ENCODE assay signal across 25 mouse cellular contexts in genomic region chr5:126097262-126097628, GRCm38 (mm10).
"Had no signal": no experiment of that assay in that cellular context is flagged by ENCODE, and none has a peak within 500 bp of the region (broad histone marks: within the 10 kb centered on the region; RNA-seq: fewer than 3 reads in every experiment).

No protein-coding gene starts in this region.

- H3K4me3 ChIP-seq: heart, adult 2 months; heart, embryonic 13.5 days; heart, embryonic 15.5 days; hindbrain, embryonic 13.5 days; hindbrain, embryonic 15.5 days; kidney, embryonic 15.5 days; limb, embryonic 13.5 days; limb, embryonic 15.5 days; liver, embryonic 12.5 days had no signal

- H3K27me3 ChIP-seq: heart, embryonic 13.5 days; heart, embryonic 15.5 days; hindbrain, embryonic 13.5 days; hindbrain, embryonic 15.5 days; kidney, embryonic 15.5 days; limb, embryonic 13.5 days; limb, embryonic 15.5 days; liver, embryonic 12.5 days had no signal

- ATAC-seq: hindbrain, postnatal 0 days; intestine, embryonic 16.5 days; liver, embryonic 12.5 days had no signal

- DNase-seq: gastrocnemius, postnatal 14 days; gastrocnemius, postnatal 36 days; heart, adult 11 months; heart, adult 2 months; heart, postnatal 14 days; heart, postnatal 36 days; kidney, adult 11 months; kidney, adult 2 months; kidney, adult 9 months; kidney, postnatal 14 days; layer of hippocampus, adult 9-11 months; layer of hippocampus, postnatal 36 days had no signal

- H3K9ac ChIP-seq: heart, embryonic 13.5 days; heart, embryonic 15.5 days; hindbrain, embryonic 13.5 days; hindbrain, embryonic 15.5 days; kidney, embryonic 15.5 days; limb, embryonic 13.5 days; limb, embryonic 15.5 days; liver, embryonic 12.5 days; liver, embryonic 14.5 days had no signal

- H3K36me3 ChIP-seq: heart, embryonic 13.5 days; heart, embryonic 15.5 days; hindbrain, embryonic 13.5 days; hindbrain, embryonic 15.5 days; kidney, embryonic 15.5 days; limb, embryonic 13.5 days; limb, embryonic 15.5 days; liver, embryonic 12.5 days had no signal

- H3K9me3 ChIP-seq: heart, embryonic 15.5 days; hindbrain, embryonic 13.5 days; hindbrain, embryonic 15.5 days; kidney, embryonic 15.5 days; limb, embryonic 13.5 days; limb, embryonic 15.5 days had no signal

- H3K4me1 ChIP-seq: heart, embryonic 13.5 days; heart, embryonic 15.5 days; hindbrain, embryonic 15.5 days; kidney, embryonic 15.5 days; limb, embryonic 13.5 days; limb, embryonic 15.5 days; liver, embryonic 12.5 days had no signal

- H3K27ac ChIP-seq: heart, adult 2 months; heart, embryonic 13.5 days; heart, embryonic 15.5 days; hindbrain, embryonic 13.5 days; hindbrain, embryonic 15.5 days; hindbrain, postnatal 0 days; kidney, embryonic 15.5 days; kidney, postnatal 0 days; limb, embryonic 13.5 days; limb, embryonic 15.5 days; liver, embryonic 12.5 days; liver, embryonic 14.5 days had no signal

- H3K4me2 ChIP-seq: heart, embryonic 11.5 days; heart, embryonic 13.5 days; heart, embryonic 15.5 days; hindbrain, embryonic 13.5 days; hindbrain, embryonic 15.5 days; kidney, embryonic 15.5 days; limb, embryonic 13.5 days; limb, embryonic 15.5 days; liver, embryonic 12.5 days had no signal
